Mouse (Mus musculus) kidney, adult 2 months (tissue): Measurements from ENCODE around the gene Neurod2.

Experiments used
- CTCF ChIP-seq: fragments of 200-500 bp; conservative IDR thresholded peaks from 2 replicates; pipeline ENCODE4 v1.5.1; 2011; ENCODE audit warnings: low read depth, mild to moderate bottlenecking, control low read depth, low read length, moderate library complexity, mixed read lengths; ENCODE audit not compliant: insufficient read depth, insufficient read length
- POLR2A ChIP-seq: fragments of 200-500 bp; IDR thresholded peaks from one replicate; pipeline ENCODE4 v1.6.1; 2011; ENCODE audit warnings: low read depth, low read length, control low read depth

DNA sequence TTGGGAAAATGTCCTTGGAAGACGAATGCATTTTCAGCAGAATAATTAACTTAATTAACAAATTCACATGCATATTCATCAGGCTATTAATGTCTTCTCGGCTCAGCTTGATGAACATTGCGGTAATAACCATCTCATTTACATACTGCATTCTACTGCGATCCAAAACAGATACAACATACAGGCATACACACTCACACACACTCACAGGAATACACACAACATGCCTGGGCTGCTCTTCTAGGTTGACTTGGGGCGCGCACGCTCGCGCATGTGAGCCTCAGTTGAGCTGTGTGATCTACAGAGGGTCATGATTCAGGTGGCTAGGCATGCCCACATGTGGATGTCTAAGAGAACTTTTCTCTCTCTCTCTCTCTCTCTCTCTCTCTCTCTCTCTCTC is 45.7 kb downstream of the Neurod2 start:
- TF ChIP-seq CTCF (no peak), POLR2A (no peak)
